In the genomic region with DNA sequence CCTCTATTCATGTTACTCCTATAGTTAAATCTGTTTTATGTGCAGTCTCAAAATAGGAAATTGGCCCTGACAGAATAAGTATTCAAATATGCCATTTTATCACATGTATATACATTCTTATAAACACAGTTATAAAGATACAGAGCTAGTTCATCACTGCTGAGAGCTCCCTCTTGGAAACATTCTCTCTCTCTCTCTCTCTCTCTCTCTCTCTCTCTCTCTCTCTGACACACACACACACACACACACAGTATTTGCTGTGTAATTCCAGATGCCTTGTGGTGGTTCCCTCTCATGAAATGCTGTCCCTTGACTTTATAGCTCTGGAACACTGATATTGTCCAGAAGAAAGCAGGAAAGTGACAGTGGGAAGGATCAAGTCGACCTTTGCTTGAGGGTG, we compare ENCODE assay signal across 17 mouse cellular contexts. TPM values are rescaled to one million over a fixed set of nuclear protein-coding genes. Genes with fewer than 3 reads are reported as not detected.
A peak's percentile ranks its signal among the peaks of the same experiment; 100 is the strongest.
DNase-seq lines count a peak whose midpoint lies in the region; ATAC-seq and TF ChIP-seq lines count a peak whose summit lies in the region.
"Had no signal": no experiment of that assay in that cellular context is flagged by ENCODE, and none has a peak within 500 bp of the region (broad histone marks: within the 10 kb centered on the region; RNA-seq: fewer than 3 reads in every experiment).

No protein-coding gene starts in this region.

- ATAC-seq in lung, embryonic 15.5 days (ENCODE audit: borderline replicate concordance, extremely low read depth, low FRiP score, low TSS enrichment): no peak
- no peak for ATAC-seq in intestine, postnatal 0 days
- ATAC-seq in stomach, postnatal 0 days (ENCODE audit: low FRiP score, low TSS enrichment): no peak

- TF ChIP-seq CTCF in intestine, postnatal 0 days (IDR thresholded peaks at IDR 0.05; ENCODE audit: low read depth): no peak
- TF ChIP-seq CTCF in stomach, postnatal 0 days (IDR thresholded peaks at IDR 0.05; ENCODE audit: low read depth): no peak

- DNase-seq in heart, adult 11 months: peak; percentile 55
- DNase-seq in heart, embryonic 10.5 days (ENCODE audit: low spot score): no peak
- no peak for DNase-seq in lung, postnatal 4 days
- DNase-seq in stomach, postnatal 0 days (ENCODE audit: low spot score): no peak
- DNase-seq in cerebellum, adult 11-12 months: no peak
- no peak for DNase-seq in retina, embryonic 14.5 days (ENCODE audit: low spot score)
- DNase-seq: B cell, adult 2 months; cerebellum, postnatal 36 days; right cerebral cortex, postnatal 25 days; thymus, postnatal 25 days had no signal

- no peak overlapping the region for H3K27ac ChIP-seq in heart, embryonic 10.5 days
- 0 out of 2 replicates have a peak overlapping the region, but pooled peaks have one; percentile 0 for H3K27ac ChIP-seq in lung, embryonic 15.5 days
- peak overlapping the region; percentile 71 for H3K27ac ChIP-seq in intestine, postnatal 0 days (ENCODE audit: low read depth, low read length)
- peak overlapping the region; percentile 35 for H3K27ac ChIP-seq in stomach, postnatal 0 days (replicated peaks)
- H3K27ac ChIP-seq: forebrain, embryonic 12.5 days had no signal

- 62% methylated on average over 1 of the region's 1 CpGs for WGBS in heart, embryonic 10.5 days
- 79% methylated on average over 1 of the region's 1 CpGs for WGBS in lung, embryonic 15.5 days
- 15% methylated on average over 1 of the region's 1 CpGs for WGBS in intestine, postnatal 0 days
- 56% methylated on average over 1 of the region's 1 CpGs for WGBS in stomach, postnatal 0 days

- H3K9me3 ChIP-seq in heart, embryonic 10.5 days: no peaks in the 10 kb centered on the region
- no peaks in the 10 kb centered on the region for H3K9me3 ChIP-seq in lung, embryonic 15.5 days
- no peaks in the 10 kb centered on the region for H3K9me3 ChIP-seq in intestine, postnatal 0 days (ENCODE audit: control insufficient read depth)
- no peaks in the 10 kb centered on the region for H3K9me3 ChIP-seq in stomach, postnatal 0 days (ENCODE audit: control insufficient read depth, low read length)
- H3K9me3 ChIP-seq: forebrain, embryonic 12.5 days; hindbrain, embryonic 10.5 days; midbrain, embryonic 10.5 days had no signal

- H3K27me3 ChIP-seq in heart, embryonic 10.5 days (ENCODE audit: insufficient read depth, poor library complexity, severe bottlenecking): no peaks in the 10 kb centered on the region; the same call in 1 of the 2 replicates
- H3K27me3 ChIP-seq in lung, embryonic 15.5 days: no peaks in the 10 kb centered on the region
- no peaks in the 10 kb centered on the region for H3K27me3 ChIP-seq in intestine, postnatal 0 days (replicated peaks; ENCODE audit: control insufficient read depth, insufficient read depth, low read length)
- no peaks in the 10 kb centered on the region for H3K27me3 ChIP-seq in stomach, postnatal 0 days (ENCODE audit: control insufficient read depth, insufficient read depth, low read length)
- H3K27me3 ChIP-seq: forebrain, embryonic 12.5 days had no signal

- peaks cover 20% of the 10 kb centered on the region for H3K4me1 ChIP-seq in heart, embryonic 10.5 days
- peaks cover 29% of the 10 kb centered on the region for H3K4me1 ChIP-seq in lung, embryonic 15.5 days
- H3K4me1 ChIP-seq in intestine, postnatal 0 days (replicated peaks; ENCODE audit: control insufficient read depth, insufficient read depth, low read length): peaks cover 6% of the 10 kb centered on the region; the same call in 1 of the 2 replicates
- H3K4me1 ChIP-seq in stomach, postnatal 0 days (replicated peaks; ENCODE audit: control insufficient read depth, insufficient read depth): 0 out of 2 replicates have a peak, but pooled peaks cover 3% of the 10 kb centered on the region

- H3K4me2 ChIP-seq in lung, embryonic 15.5 days: no peak overlapping the region
- H3K4me2 ChIP-seq in intestine, postnatal 0 days (replicated peaks; ENCODE audit: low read depth): peak overlapping the region; percentile 10; the same call in 1 of the 2 replicates
- no peak overlapping the region for H3K4me2 ChIP-seq in stomach, postnatal 0 days (replicated peaks; ENCODE audit: low read depth)

- no peak overlapping the region for H3K4me3 ChIP-seq in heart, embryonic 10.5 days
- no peak overlapping the region for H3K4me3 ChIP-seq in lung, embryonic 15.5 days
- no peak overlapping the region for H3K4me3 ChIP-seq in intestine, postnatal 0 days (ENCODE audit: low read depth, low read length)
- H3K4me3 ChIP-seq in stomach, postnatal 0 days (ENCODE audit: low read depth, low read length): no peak overlapping the region

- no peak for TF ChIP-seq EP300 in stomach, postnatal 0 days (optimal IDR thresholded peaks at IDR 0.05)

- no peak overlapping the region for H3K9ac ChIP-seq in lung, embryonic 15.5 days
- H3K9ac ChIP-seq in intestine, postnatal 0 days (ENCODE audit: low read depth, low read length): no peak overlapping the region
- no peak overlapping the region for H3K9ac ChIP-seq in stomach, postnatal 0 days (ENCODE audit: low read length)

- no peaks in the 10 kb centered on the region for H3K36me3 ChIP-seq in heart, embryonic 10.5 days
- H3K36me3 ChIP-seq in lung, embryonic 15.5 days: no peaks in the 10 kb centered on the region
- H3K36me3 ChIP-seq in intestine, postnatal 0 days (ENCODE audit: control insufficient read depth, insufficient read depth): no peaks in the 10 kb centered on the region
- no peaks in the 10 kb centered on the region for H3K36me3 ChIP-seq in stomach, postnatal 0 days (ENCODE audit: control insufficient read depth, insufficient read depth, low read length)
- H3K36me3 ChIP-seq: forebrain, embryonic 12.5 days; hindbrain, embryonic 10.5 days; midbrain, embryonic 10.5 days had no signal

RNA-seq across cellular contexts. Expression of gene Stom, which starts 1.3 kb away (rescaled TPM):
- polyA plus RNA-seq in heart, embryonic 10.5 days (2016; fragmentation: Nextera tagmentation; extraction: Ambion mirVana): 32.9 and 34.0 TPM in 2 replicates
- 50.6 and 53.4 TPM in 2 replicates for polyA plus RNA-seq in lung, embryonic 15.5 days (2015; fragmentation: Nextera tagmentation; extraction: Ambion mirVana)
- 39.9 and 45.6 TPM in 2 replicates for polyA plus RNA-seq in intestine, postnatal 0 days (2015; fragmentation: Nextera tagmentation; extraction: Ambion mirVana)
- polyA plus RNA-seq in stomach, postnatal 0 days (2015; fragmentation: Nextera tagmentation; extraction: Ambion mirVana): 53.5 and 56.9 TPM in 2 replicates

RNA-seq across cellular contexts. Expression of gene 4930568D16Rik, which starts 29.5 kb away (rescaled TPM):
- not detected in 2 replicates for polyA plus RNA-seq in heart, embryonic 10.5 days (2016; fragmentation: Nextera tagmentation; extraction: Ambion mirVana)
- not detected in 2 replicates for polyA plus RNA-seq in lung, embryonic 15.5 days (2015; fragmentation: Nextera tagmentation; extraction: Ambion mirVana)
- not detected in 2 replicates for polyA plus RNA-seq in intestine, postnatal 0 days (2015; fragmentation: Nextera tagmentation; extraction: Ambion mirVana)
- not detected in 2 replicates for polyA plus RNA-seq in stomach, postnatal 0 days (2015; fragmentation: Nextera tagmentation; extraction: Ambion mirVana)
- polyA plus RNA-seq: embryonic facial prominence, embryonic 14.5 days; forebrain, embryonic 12.5 days; hindbrain, embryonic 10.5 days; kidney, embryonic 14.5 days; midbrain, embryonic 10.5 days had no signal

RNA-seq across cellular contexts. Expression of gene 4930402F06Rik, which starts 58.9 kb away (rescaled TPM):
- polyA plus RNA-seq in heart, embryonic 10.5 days (2016; fragmentation: Nextera tagmentation; extraction: Ambion mirVana): not detected in 2 replicates
- not detected in 2 replicates for polyA plus RNA-seq in lung, embryonic 15.5 days (2015; fragmentation: Nextera tagmentation; extraction: Ambion mirVana)
- polyA plus RNA-seq in intestine, postnatal 0 days (2015; fragmentation: Nextera tagmentation; extraction: Ambion mirVana): not detected in 2 replicates
- polyA plus RNA-seq in stomach, postnatal 0 days (2015; fragmentation: Nextera tagmentation; extraction: Ambion mirVana): not detected in 2 replicates
- polyA plus RNA-seq: embryonic facial prominence, embryonic 14.5 days; forebrain, embryonic 12.5 days; hindbrain, embryonic 10.5 days; kidney, embryonic 14.5 days; midbrain, embryonic 10.5 days had no signal
